Mouse (Mus musculus) thymus, postnatal 25 days (tissue): Measurements from ENCODE around the gene Map7d2.

ENCODE experiments used
- DNase-seq: peaks from one replicate; pipeline ENCODE4 v3.0.0; 2022

Map7d2 gene

GRCm38 (mm10) chrX:159509847-159510715 lies 95.7 kb downstream of the Map7d2 start:
- no peak for DNase-seq

GRCm38 (mm10) chrX:159510716-159511051 lies 96.3 kb downstream of the Map7d2 start:
- DNase-seq: no peak

- no peak for DNase-seq
These were observed 101.2 kb downstream of the Map7d2 start for GRCm38 (mm10) chrX:159515599-159515998.

- DNase-seq: no peak
These were observed 107.4 kb downstream of the Map7d2 start for GRCm38 (mm10) chrX:159521780-159522179.

- DNase-seq: no peak
These were observed 108.3 kb downstream of the Map7d2 start for GRCm38 (mm10) chrX:159522651-159523050.

- no peak for DNase-seq
These were observed 112.0 kb downstream of the Map7d2 start, which contains the start of gene Bclaf3 for GRCm38 (mm10) chrX:159526388-159526787. Gene Bclaf3, plus strand, starts transcription at chrX:159526688.

- peak; percentile 96 for DNase-seq
These were observed 118.0 kb downstream of the Map7d2 start for GRCm38 (mm10) chrX:159532427-159532810.

- no peak for DNase-seq
These were observed 118.6 kb downstream of the Map7d2 start for GRCm38 (mm10) chrX:159532811-159533462.

- DNase-seq: no peak
These were observed 127.6 kb downstream of the Map7d2 start for GRCm38 (mm10) chrX:159541936-159542335.

- no peak for DNase-seq
These were observed 132.7 kb downstream of the Map7d2 start for GRCm38 (mm10) chrX:159547093-159547492.
